Mouse (Mus musculus): ENCODE data around the gene Scn4b.

The Scn4b gene

GRCm38 (mm10) chr9:45125211-45125610 is 13.0 kb upstream of the Scn4b start:
- no peak for DNase-seq (ENCODE audit: low spot score in 2 of 2)

GRCm38 (mm10) chr9:45126941-45127340 is 11.3 kb upstream of the Scn4b start:
- DNase-seq (ENCODE audit: low spot score in 2 of 2) = no peak

GRCm38 (mm10) chr9:45130119-45130518 is 8.1 kb upstream of the Scn4b start:
- DNase-seq (ENCODE audit: low spot score in 2 of 2) = no peak

- no peak for DNase-seq (ENCODE audit: low spot score in 2 of 2)
Measured at GRCm38 (mm10) chr9:45133484-45134310, 4.5 kb upstream of the Scn4b start.

- DNase-seq (ENCODE audit: low spot score in 2 of 2) = no peak
Measured at GRCm38 (mm10) chr9:45136442-45137169, 1.6 kb upstream of the Scn4b start.

- DNase-seq (ENCODE audit: low spot score in 2 of 2) = no peak
Measured at GRCm38 (mm10) chr9:45139082-45139481, 887 bp downstream of the Scn4b start.

GRCm38 (mm10) chr9:45140945-45141344 is 2.8 kb downstream of the Scn4b start:
- no peak for DNase-seq (ENCODE audit: low spot score in 2 of 2)

GRCm38 (mm10) chr9:45142686-45143085 is 4.5 kb downstream of the Scn4b start:
- no peak for DNase-seq (ENCODE audit: low spot score in 2 of 2)

GRCm38 (mm10) chr9:45145533-45146266 is 7.5 kb downstream of the Scn4b start:
- DNase-seq (ENCODE audit: low spot score in 2 of 2) = no peak

GRCm38 (mm10) chr9:45146267-45146597 is 8.0 kb downstream of the Scn4b start:
- peak; percentile 41 to 60 for DNase-seq (ENCODE audit: low spot score in 2 of 2)

GRCm38 (mm10) chr9:45150933-45151332 is 12.7 kb downstream of the Scn4b start:
- DNase-seq (ENCODE audit: low spot score in 2 of 2) = no peak

GRCm38 (mm10) chr9:45153361-45153760 is 15.2 kb downstream of the Scn4b start:
- DNase-seq (ENCODE audit: low spot score in 2 of 2) = no peak

- no peak for DNase-seq (ENCODE audit: low spot score in 2 of 2)
Measured at GRCm38 (mm10) chr9:45167903-45168302, 29.7 kb downstream of the Scn4b start.

GRCm38 (mm10) chr9:45170150-45170549 is 32.0 kb downstream of the Scn4b start:
- DNase-seq (ENCODE audit: low spot score in 2 of 2) = peak; percentile 42 to 76

GRCm38 (mm10) chr9:45171073-45171610 is 32.9 kb downstream of the Scn4b start:
- DNase-seq (ENCODE audit: low spot score in 2 of 2) = no peak

GRCm38 (mm10) chr9:45173475-45173874 is 35.3 kb downstream of the Scn4b start:
- no peak for DNase-seq (ENCODE audit: low spot score in 2 of 2)

- no peak for DNase-seq (ENCODE audit: low spot score in 2 of 2)
Measured at GRCm38 (mm10) chr9:45179282-45179681, 41.1 kb downstream of the Scn4b start.

- DNase-seq (ENCODE audit: low spot score in 2 of 2) = peak in 1 of 2 experiments; percentile 26
Measured at GRCm38 (mm10) chr9:45181770-45182169, 43.6 kb downstream of the Scn4b start, which contains the start of gene BC049352. BC049352 (plus strand) TSS chr9:45182007.

GRCm38 (mm10) chr9:45182521-45182920 is 44.3 kb downstream of the Scn4b start:
- no peak for DNase-seq (ENCODE audit: low spot score in 2 of 2)

GRCm38 (mm10) chr9:45183266-45183665 is 45.1 kb downstream of the Scn4b start:
- DNase-seq (ENCODE audit: low spot score in 2 of 2) = no peak

- DNase-seq (ENCODE audit: low spot score in 2 of 2) = peak; percentile 61 to 78
Measured at GRCm38 (mm10) chr9:45185250-45185649, 47.1 kb downstream of the Scn4b start.
